Mouse (Mus musculus): ENCODE measurements around the gene Calm5.
"Not testable (repeated sequence)": the region's sequence is repeated elsewhere in the genome, so short reads cannot be mapped to it uniquely, and the experiment has no call there.

- TF ChIP-seq CTCF, EP300 (IDR thresholded peaks at IDR 0.05): not testable (repeated sequence)
Observed at GRCm38 (mm10) chr13:3898202-3898601, 44.2 kb downstream of the Calm5 start.

Measured in lung, postnatal 0 days (tissue).